Mouse (Mus musculus): ENCODE measurements at regions not wholly inside any gene's neighbourhood (a gene's known extent, or its start where the extent isn't known, plus 50 kb on each side); places are given as distances from the start of the nearest gene placed in this dataset.
A peak's percentile ranks its signal among the peaks of the same experiment; 100 is the strongest.

GRCm38 (mm10) chr9:25374161-25374560, 107.2 kb upstream of the Eepd1 start:
- DNase-seq (ENCODE audit: extremely low spot score in 1 of 2, low spot score in 2 of 2), result peak in 1 of 2 experiments; percentile 11
- no peak for TF ChIP-seq CTCF (IDR thresholded peaks at IDR 0.05)
- Histone ChIP-seq H3K4me3 (no peak overlapping the region), H3K27ac (no peak overlapping the region)
- intact Hi-C loops (cut with DNase I), result no loop called here

GRCm38 (mm10) chr9:25376209-25376608, 105.1 kb upstream of the Eepd1 start:
- H3K4me3 ChIP-seq, result no peak overlapping the region
- DNase-seq (ENCODE audit: extremely low spot score in 1 of 2, low spot score in 2 of 2), result no peak
- TF ChIP-seq CTCF (IDR thresholded peaks at IDR 0.05), result no peak
- intact Hi-C loops (cut with DNase I), result no loop called here
- no peak overlapping the region for H3K27ac ChIP-seq

GRCm38 (mm10) chr9:25377771-25378747, 103.3 kb upstream of the Eepd1 start:
- TF ChIP-seq CTCF (IDR thresholded peaks at IDR 0.05), result no peak
- intact Hi-C loops (cut with DNase I), result loop anchor here (1.0 kb wide), 1 partner anchor 22 kb away; no protein-coding TSS in a partner anchor
- peak in 1 of 2 experiments; percentile 11 for DNase-seq (ENCODE audit: extremely low spot score in 1 of 2, low spot score in 2 of 2)
- no peak overlapping the region for H3K27ac ChIP-seq
- H3K4me3 ChIP-seq, result no peak overlapping the region

GRCm38 (mm10) chr9:25385333-25385732, 96.0 kb upstream of the Eepd1 start:
- no peak for TF ChIP-seq CTCF (IDR thresholded peaks at IDR 0.05)

GRCm38 (mm10) chr9:25387876-25388650, 93.3 kb upstream of the Eepd1 start:
- no peak for DNase-seq (ENCODE audit: extremely low spot score in 1 of 2, low spot score in 2 of 2)
- intact Hi-C loops (cut with DNase I), result no loop called here
- H3K27ac ChIP-seq, result no peak overlapping the region
- no peak overlapping the region for H3K4me3 ChIP-seq
- no peak for TF ChIP-seq CTCF (IDR thresholded peaks at IDR 0.05)

More at GRCm38 (mm10) chr9:25385333-25385732, 96.0 kb upstream of the Eepd1 start:
- no peak for DNase-seq (ENCODE audit: extremely low spot score in 1 of 2, low spot score in 2 of 2)
- H3K27ac ChIP-seq, result no peak overlapping the region
- H3K4me3 ChIP-seq, result no peak overlapping the region
- intact Hi-C loops (cut with DNase I), result no loop called here

GRCm38 (mm10) chr9:25389351-25389750, 92.0 kb upstream of the Eepd1 start:
- no peak for TF ChIP-seq CTCF (IDR thresholded peaks at IDR 0.05)
- Histone ChIP-seq H3K27ac (no peak overlapping the region), H3K4me3 (no peak overlapping the region)
- no peak for DNase-seq (ENCODE audit: extremely low spot score in 1 of 2, low spot score in 2 of 2)
- intact Hi-C loops (cut with DNase I), result no loop called here

GRCm38 (mm10) chr9:25400647-25401335, 80.6 kb upstream of the Eepd1 start:
- TF ChIP-seq CTCF (IDR thresholded peaks at IDR 0.05), result no peak
- intact Hi-C loops (cut with DNase I), result no loop called here
- DNase-seq (ENCODE audit: extremely low spot score in 1 of 2, low spot score in 2 of 2), result peak in 1 of 2 experiments; percentile 27
- Histone ChIP-seq H3K4me3 (no peak overlapping the region), H3K27ac (no peak overlapping the region)

- no peak for DNase-seq (ENCODE audit: extremely low spot score in 1 of 2, low spot score in 2 of 2)
- no peak for TF ChIP-seq CTCF (IDR thresholded peaks at IDR 0.05)
- no peak overlapping the region for H3K4me3 ChIP-seq
- H3K27ac ChIP-seq, result no peak overlapping the region
- intact Hi-C loops (cut with DNase I), result loop anchor here (5.0 kb wide), 2 partner anchors 36 to 161 kb away; no protein-coding TSS in a partner anchor
Observed at GRCm38 (mm10) chr9:25405848-25406247, 75.5 kb upstream of the Eepd1 start.

GRCm38 (mm10) chr9:25408518-25408917, 72.8 kb upstream of the Eepd1 start:
- peak; percentile 26 to 29 for DNase-seq (ENCODE audit: extremely low spot score in 1 of 2, low spot score in 2 of 2)
- Histone ChIP-seq H3K27ac (peak overlapping the region; percentile 65; the same call in 1 of the 2 replicates), H3K4me3 (no peak overlapping the region)
- TF ChIP-seq CTCF (IDR thresholded peaks at IDR 0.05), result no peak
- intact Hi-C loops (cut with DNase I), result loop anchor here (1.0 to 5.0 kb wide), 3 partner anchors 34 to 159 kb away; no protein-coding TSS in a partner anchor

GRCm38 (mm10) chr9:25409729-25410128, 71.6 kb upstream of the Eepd1 start:
- no peak overlapping the region for H3K27ac ChIP-seq
- intact Hi-C loops (cut with DNase I), result loop anchor here (5.0 kb wide), 2 partner anchors 33 to 158 kb away; no protein-coding TSS in a partner anchor
- TF ChIP-seq CTCF (IDR thresholded peaks at IDR 0.05), result no peak
- no peak overlapping the region for H3K4me3 ChIP-seq
- no peak for DNase-seq (ENCODE audit: extremely low spot score in 1 of 2, low spot score in 2 of 2)

- intact Hi-C loops (cut with DNase I), result no loop called here
- no peak for DNase-seq (ENCODE audit: extremely low spot score in 1 of 2, low spot score in 2 of 2)
- Histone ChIP-seq H3K27ac (no peak overlapping the region), H3K4me3 (no peak overlapping the region)
- no peak for TF ChIP-seq CTCF (IDR thresholded peaks at IDR 0.05)
Observed at GRCm38 (mm10) chr9:25413873-25414272, 67.5 kb upstream of the Eepd1 start.

All from left cerebral cortex, adult 2 months (tissue).